Mouse (Mus musculus) T-cell, adult 66 days (primary cell): ENCODE measurements around the gene Serpinb1c. TPM values are rescaled to one million over a fixed set of nuclear protein-coding genes. Genes with fewer than 3 reads are reported as not detected.

Source experiments
- total RNA-seq, 2 experiments: library from RNA; stranded (reverse); gene quantifications; 3 replicates in 1 of 2; 4 replicates in 1 of 2; pipeline ENCODE4 v1.2.4; 2023

The Serpinb1c gene
- not detected for total RNA-seq

DNA sequence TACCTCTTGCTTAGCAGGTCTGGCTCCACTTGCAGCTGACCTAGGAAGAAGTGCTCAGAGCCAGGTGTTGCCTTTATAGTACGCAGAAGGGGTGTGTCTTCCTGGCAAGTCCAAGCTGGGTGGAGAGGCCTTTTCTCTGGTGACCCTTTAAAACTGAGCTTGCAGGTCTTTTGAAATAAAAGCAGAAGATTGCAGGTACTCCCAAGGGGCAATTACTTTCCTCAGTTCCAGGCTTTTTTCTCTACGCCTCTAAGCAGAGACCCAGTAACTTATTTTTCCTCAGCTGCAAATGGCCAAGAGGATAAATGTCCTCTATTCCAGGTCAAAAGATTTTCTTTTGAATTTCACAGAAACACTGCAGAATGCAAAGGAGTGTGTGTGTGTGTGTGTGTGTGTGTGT is at the start of gene Serpinb1c:
Gene Serpinb1c (minus strand): TSS at position 101 of the 400 bp plus-strand sequence.

DNA sequence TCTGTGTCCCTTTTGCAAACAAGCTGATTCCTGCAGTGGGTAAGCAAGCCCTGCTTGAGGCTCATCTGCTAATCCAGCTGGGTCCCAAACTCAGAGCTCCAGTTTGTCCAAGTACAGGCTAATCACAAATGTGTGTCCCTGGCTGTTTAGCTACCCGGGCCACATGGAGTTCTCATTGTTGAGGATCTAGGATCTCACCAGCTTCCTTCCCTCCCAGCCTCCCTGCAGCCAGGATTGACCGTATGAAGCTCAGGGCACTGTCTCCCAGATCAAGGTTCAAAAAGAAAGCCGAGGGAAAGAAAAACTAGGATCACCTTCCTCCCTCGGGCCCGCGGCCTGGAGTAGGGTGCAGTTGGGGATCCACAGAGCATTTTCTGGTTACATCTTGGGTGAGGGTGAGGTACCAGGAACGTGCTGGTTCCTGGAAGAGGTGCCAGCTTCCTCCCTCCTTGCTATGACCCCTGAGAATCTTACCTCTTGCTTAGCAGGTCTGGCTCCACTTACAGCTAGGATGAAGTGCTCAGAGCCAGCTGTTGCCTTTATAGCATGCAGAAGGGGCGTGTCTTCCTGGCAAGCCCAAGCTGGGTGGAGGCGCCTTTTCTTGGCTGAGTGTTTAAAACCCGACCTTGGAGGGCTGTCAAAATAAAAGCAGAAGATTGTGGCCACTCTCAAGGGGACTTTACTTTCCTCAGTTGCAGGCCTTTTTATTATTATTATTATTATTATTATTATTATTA is 47.2 kb downstream of the Serpinb1c start, which contains the start of gene Serpinb1a:
Gene Serpinb1a (minus strand): TSS at position 518 of the 737 bp plus-strand sequence.

Other genes with a start within 250 kb of the Serpinb1c start
- not detected for gene Mylk4, start 114.3 kb downstream of the Serpinb1c start, total RNA-seq
- 10 to 100 TPM; 38.7 to 45.1 TPM for gene Wrnip1, start 96.2 kb downstream of the Serpinb1c start, total RNA-seq
- not detected for gene D930007J09Rik, start 95.4 kb downstream of the Serpinb1c start, total RNA-seq
- 1 to 10 TPM; 2.3 to 4.7 TPM for gene Serpinb1a, start 47.0 kb downstream of the Serpinb1c start, total RNA-seq
- gene Serpinb6b, start 67.0 kb upstream of the Serpinb1c start, total RNA-seq = 10 to 100 TPM; 11.0 to 14.7 TPM
- gene Serpinb9, start 105.0 kb upstream of the Serpinb1c start, total RNA-seq = 10 to 100 TPM in 1 of 2 experiments, 1 to 10 TPM in 1; 8.4 to 11.2 TPM
- under 1 TPM in 1 of 2 experiments, not detected in 1; 0.84 TPM for gene Serpinb9b, start 129.2 kb upstream of the Serpinb1c start, total RNA-seq
- not detected for gene Serpinb1b, start 180.4 kb upstream of the Serpinb1c start, total RNA-seq